Mouse (Mus musculus) MEL (cell line): ENCODE data around the gene Crxos. TPM values are rescaled to one million over a fixed set of nuclear protein-coding genes. Genes with fewer than 3 reads are reported as not detected.

Experiments used
- DNase-seq: peaks from one replicate; pipeline ENCODE4 v3.0.0; 2011; ENCODE audit warnings: low read depth, low spot score
- H3K27ac ChIP-seq: 2 replicates; pipeline ENCODE4 v1.5.1; 2012; ENCODE audit warnings: low read depth, mild to moderate bottlenecking, control low read depth, low read length, moderate library complexity; ENCODE audit not compliant: control insufficient read depth
- H3K27me3 ChIP-seq, 2 experiments: fragments of 150-350 bp in 1 of 2; sonication (generic) in 1 of 2; 2 replicates each; pipeline ENCODE4 v1.6.1; 2012; ENCODE audit warnings: low read length in 2 of 2, mild to moderate bottlenecking in 2 of 2, improper control_type of control experiment in 1 of 2, moderate library complexity in 1 of 2; ENCODE audit not compliant: insufficient read depth in 2 of 2, control insufficient read depth in 1 of 2
- H3K36me3 ChIP-seq, 2 experiments: 2 replicates each; pipeline ENCODE4 v1.6.1; 2012 to 2014; ENCODE audit warnings: low read length in 2 of 2, improper control_type of control experiment in 1 of 2, inconsistent platforms in 1 of 2, mild to moderate bottlenecking in 1 of 2; ENCODE audit not compliant: insufficient read depth in 2 of 2, control insufficient read depth in 1 of 2
- H3K4me1 ChIP-seq, 2 experiments: fragments of 150-350 bp in 1 of 2; sonication (generic) in 1 of 2; 2 replicates each; pipeline ENCODE4 v1.6.1; 2012; ENCODE audit warnings: low read length in 2 of 2, improper control_type of control experiment in 1 of 2, mild to moderate bottlenecking in 1 of 2; ENCODE audit not compliant: insufficient read depth in 2 of 2, control insufficient read depth in 1 of 2
- H3K4me3 ChIP-seq, 2 experiments: fragments of 150-350 bp in 1 of 2; sonication (generic) in 1 of 2; 2 replicates each; pipeline ENCODE4 v1.5.1; 2012; ENCODE audit warnings: low read depth in 2 of 2, low read length in 2 of 2, mild to moderate bottlenecking in 2 of 2, moderate library complexity in 2 of 2, control low read depth in 1 of 2, improper control_type of control experiment in 1 of 2; ENCODE audit not compliant: control insufficient read depth in 1 of 2, insufficient read depth in 1 of 2
- H3K79me2 ChIP-seq: 2 replicates; pipeline ENCODE4 v1.6.1; 2012; ENCODE audit warnings: mild to moderate bottlenecking, low read length, moderate library complexity; ENCODE audit not compliant: control insufficient read depth, poor library complexity, insufficient read depth
- H3K9ac ChIP-seq: 2 replicates; pipeline ENCODE4 v1.6.1; 2012; ENCODE audit warnings: low read depth, mild to moderate bottlenecking, control low read depth, low read length, moderate library complexity; ENCODE audit not compliant: control insufficient read depth, poor library complexity, severe bottlenecking
- H3K9me3 ChIP-seq: fragments of 150-350 bp; sonication (generic); replicated peaks from 2 replicates; pipeline ENCODE4 v1.6.1; 2012; ENCODE audit warnings: mild to moderate bottlenecking, low read length, improper control_type of control experiment, moderate library complexity; ENCODE audit not compliant: insufficient read depth
- CTCF ChIP-seq, 3 experiments: IDR thresholded peaks in 2 of 3; conservative IDR thresholded peaks in 1 of 3; 2 replicates each; pipeline ENCODE4 v1.5.1; 2011 to 2012; ENCODE audit warnings: low read length in 3 of 3, low read depth in 2 of 3, mild to moderate bottlenecking in 2 of 3, improper control_type of control experiment in 1 of 3, inconsistent platforms in 1 of 3, mixed read lengths in 1 of 3, moderate library complexity in 1 of 3; ENCODE audit not compliant: control insufficient read depth in 1 of 3, insufficient read depth in 1 of 3, poor library complexity in 1 of 3, severe bottlenecking in 1 of 3
- GABPA ChIP-seq: IDR thresholded peaks from 2 replicates; pipeline ENCODE4 v1.6.1; 2012; ENCODE audit warnings: low read depth, mild to moderate bottlenecking, inconsistent platforms, low read length, improper control_type of control experiment, moderate library complexity
- MAZ ChIP-seq: IDR thresholded peaks from 2 replicates; pipeline ENCODE4 v1.6.1; 2012; ENCODE audit warnings: low read depth, mild to moderate bottlenecking, inconsistent platforms, low read length, improper control_type of control experiment
- NRF1 ChIP-seq: IDR thresholded peaks from 2 replicates; pipeline ENCODE4 v1.6.1; 2014; ENCODE audit warnings: low read depth, mild to moderate bottlenecking, inconsistent platforms, low read length, improper control_type of control experiment, moderate library complexity; ENCODE audit not compliant: poor library complexity, insufficient read depth, severe bottlenecking
- POLR2A ChIP-seq, 2 experiments: IDR thresholded peaks; 2 replicates each; pipeline ENCODE4 v1.6.1; 2011 to 2012; ENCODE audit warnings: low read length in 2 of 2, mild to moderate bottlenecking in 2 of 2, control low read depth in 1 of 2, improper control_type of control experiment in 1 of 2, low read depth in 1 of 2, moderate library complexity in 1 of 2; ENCODE audit not compliant: control insufficient read depth in 1 of 2, insufficient read depth in 1 of 2, poor library complexity in 1 of 2
- RAD21 ChIP-seq: IDR thresholded peaks from 2 replicates; pipeline ENCODE4 v1.6.1; 2011; ENCODE audit warnings: mild to moderate bottlenecking, low read depth, low read length, improper control_type of control experiment
- RCOR1 ChIP-seq: IDR thresholded peaks from 2 replicates; pipeline ENCODE4 v1.6.1; 2012; ENCODE audit warnings: low read depth, mild to moderate bottlenecking, inconsistent platforms, low read length, improper control_type of control experiment
- SMC3 ChIP-seq: IDR thresholded peaks from 2 replicates; pipeline ENCODE4 v1.6.1; 2011; ENCODE audit warnings: low read depth, low read length, improper control_type of control experiment
- TBP ChIP-seq: IDR thresholded peaks from 2 replicates; pipeline ENCODE4 v1.8.0; 2011; ENCODE audit warnings: low read depth, low read length, improper control_type of control experiment
- UBTF ChIP-seq: IDR thresholded peaks from 2 replicates; pipeline ENCODE4 v1.6.1; 2012; ENCODE audit warnings: low read depth, mild to moderate bottlenecking, inconsistent platforms, low read length, improper control_type of control experiment, moderate library complexity, borderline replicate concordance; ENCODE audit not compliant: insufficient read depth
- USF1 ChIP-seq: IDR thresholded peaks from 2 replicates; pipeline ENCODE4 v1.6.1; 2014; ENCODE audit warnings: low read depth, mild to moderate bottlenecking, inconsistent platforms, low read length, improper control_type of control experiment, moderate library complexity
- USF2 ChIP-seq, 2 experiments: IDR thresholded peaks; 2 replicates each; pipeline ENCODE4 v1.6.1; 2011 to 2012; ENCODE audit warnings: improper control_type of control experiment in 2 of 2, low read length in 2 of 2, borderline replicate concordance in 1 of 2, inconsistent platforms in 1 of 2, low read depth in 1 of 2, mild to moderate bottlenecking in 1 of 2; ENCODE audit not compliant: insufficient read depth in 1 of 2
- ZC3H11A ChIP-seq: IDR thresholded peaks from 2 replicates; pipeline ENCODE4 v1.6.1; 2012; ENCODE audit warnings: low read depth, mild to moderate bottlenecking, inconsistent platforms, low read length, improper control_type of control experiment
- ZKSCAN1 ChIP-seq: IDR thresholded peaks from 2 replicates; pipeline ENCODE4 v1.6.1; 2012; ENCODE audit warnings: low read depth, mild to moderate bottlenecking, inconsistent platforms, low read length, improper control_type of control experiment, moderate library complexity
- ZNF384 ChIP-seq: IDR thresholded peaks from 2 replicates; pipeline ENCODE4 v1.6.1; 2012; ENCODE audit warnings: low read depth, mild to moderate bottlenecking, inconsistent platforms, low read length, improper control_type of control experiment
- polyA plus RNA-seq, 2 experiments: library from polyadenylated mRNA; stranded (reverse) in 1 of 2; unstranded in 1 of 2; fragments of >175 nt in 1 of 2; fragments of >200 nt in 1 of 2; gene quantifications; 2 replicates each; pipeline versions ENCODE4 v1.2.1 to v1.2.4; 2012; ENCODE audit warnings: low replicate concordance in 2 of 2, low read depth in 1 of 2; ENCODE audit not compliant: insufficient read length in 2 of 2, insufficient read depth in 1 of 2, missing spikeins in 1 of 2
- total RNA-seq: library from RNA; depleted of rRNA; stranded (reverse); fragments of 300-350 nt; gene quantifications from 2 replicates; pipeline ENCODE4 v1.2.3, GENCODE M21; 2012

The Crxos gene
- total and polyA plus RNA-seq, 3 experiments = 0.10 TPM; not detected in 2

DNA sequence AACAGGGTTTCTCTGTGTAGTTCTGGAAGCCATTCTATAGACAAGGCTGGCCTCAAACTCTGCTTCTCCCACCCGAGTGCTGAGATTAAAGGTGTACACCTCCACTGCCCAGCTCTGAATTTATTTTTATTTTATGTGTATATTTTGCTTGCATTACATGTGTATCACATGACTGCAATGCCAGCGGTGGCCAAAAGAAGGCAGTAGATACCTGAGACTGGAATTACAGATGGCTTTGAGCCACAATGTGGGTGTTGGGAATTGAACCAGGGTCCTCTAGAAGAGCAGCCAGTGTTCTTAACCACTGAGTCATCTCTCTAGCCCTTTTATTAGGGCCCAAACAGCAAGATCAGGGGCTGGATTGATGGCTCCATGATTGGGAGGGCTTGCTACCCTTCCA, 48.1 kb downstream of the Crxos start:
- Histone ChIP-seq H3K27ac (no peak overlapping the region), H3K9ac (no peak overlapping the region), H3K36me3 (peaks cover 0 to 2% of the 10 kb centered on the region in 2 experiments; a peak in 1 of 4 replicates), H3K79me2 (no peaks in the 10 kb centered on the region), H3K9me3 (no peaks in the 10 kb centered on the region), H3K27me3 (no peaks in the 10 kb centered on the region), H3K4me1 (peaks cover 0 to 5% of the 10 kb centered on the region in 2 experiments; a peak in 2 of 4 replicates), H3K4me3 (no peak overlapping the region)
- no peak for TF ChIP-seq GABPA
- TF ChIP-seq USF1 = peak; percentile 82
- TF ChIP-seq RCOR1 = no peak
- no peak for TF ChIP-seq POLR2A (IDR thresholded peaks at IDR 0.05; ENCODE audit: control insufficient read depth in 1 of 2, insufficient read depth in 1 of 2, low read depth in 1 of 2, low read length in 2 of 2, poor library complexity in 1 of 2)
- no peak for TF ChIP-seq ZKSCAN1
- no peak for TF ChIP-seq MAZ
- TF ChIP-seq NRF1 = no peak
- TF ChIP-seq ZC3H11A = peak; percentile 32; the same call in 1 of the 2 replicates
- TF ChIP-seq RAD21 = peak; percentile 73
- no peak for TF ChIP-seq UBTF
- no peak for TF ChIP-seq TBP
- no peak for TF ChIP-seq ZNF384
- peak; percentile 43 to 72 (median 61) for TF ChIP-seq CTCF (IDR thresholded peaks at IDR 0.05 in 2 of 3, conservative IDR thresholded peaks at IDR 0.05 in 1 of 3; ENCODE audit: control insufficient read depth in 1 of 3, insufficient read depth in 1 of 3, low read depth in 2 of 3, low read length in 3 of 3, poor library complexity in 1 of 3, severe bottlenecking in 1 of 3)
- TF ChIP-seq SMC3 = peak; percentile 50
- no peak for TF ChIP-seq USF2 (IDR thresholded peaks at IDR 0.05; ENCODE audit: borderline replicate concordance in 1 of 2, insufficient read depth in 1 of 2, low read depth in 1 of 2, low read length in 2 of 2)
- DNase-seq = peak; percentile 71

- no peak for TF ChIP-seq SMC3
- Histone ChIP-seq H3K79me2 (no peaks in the 10 kb centered on the region), H3K4me1 (peaks cover 0 to 5% of the 10 kb centered on the region in 2 experiments; a peak in 2 of 4 replicates), H3K27ac (no peak overlapping the region), H3K27me3 (no peaks in the 10 kb centered on the region), H3K4me3 (no peak overlapping the region), H3K9me3 (no peaks in the 10 kb centered on the region), H3K36me3 (peaks cover 1 to 2% of the 10 kb centered on the region in 2 experiments; a peak in 2 of 4 replicates), H3K9ac (no peak overlapping the region)
- DNase-seq = no peak
Observed at GRCm38 (mm10) chr7:15931635-15932034, 49.2 kb downstream of the Crxos start.
